Mouse (Mus musculus): ENCODE results near the gene B4galt2.

GRCm38 (mm10) chr4:117871787-117872186, 11.5 kb downstream of the B4galt2 start:
- TF ChIP-seq CTCF (IDR thresholded peaks at IDR 0.05; ENCODE audit: extremely low read depth, insufficient read depth, insufficient read length, insufficient replicate concordance) (no peak), POLR2A (IDR thresholded peaks at IDR 0.05; ENCODE audit: low read depth, low read length) (no peak)
